Mouse (Mus musculus): Measurements from ENCODE around the gene Gm14443.
"Not testable (repeated sequence)": the region's sequence is repeated elsewhere in the genome, so short reads cannot be mapped to it uniquely, and the experiment has no call there.

Gm14443 gene

GRCm38 (mm10) chr2:175175401-175176180 is at the start of gene Gm14443:
TSS of gene Gm14443 (minus strand) at chr2:175175871.
- DNase-seq (ENCODE audit: low spot score) = not testable (repeated sequence)

- not testable (repeated sequence) for DNase-seq (ENCODE audit: low spot score)
Measured at GRCm38 (mm10) chr2:175206732-175207131, 31.1 kb upstream of the Gm14443 start, which contains the start of gene Gm14391. TSS of gene Gm14391 (minus strand) at chr2:175206917.

- not testable (repeated sequence) for DNase-seq (ENCODE audit: low spot score)
Measured at GRCm38 (mm10) chr2:175179008-175179407, 3.3 kb upstream of the Gm14443 start.

GRCm38 (mm10) chr2:175176312-175176711 is 641 bp upstream of the Gm14443 start:
- DNase-seq (ENCODE audit: low spot score) = no peak

GRCm38 (mm10) chr2:175174058-175174457 is 1.6 kb downstream of the Gm14443 start:
- not testable (repeated sequence) for DNase-seq (ENCODE audit: low spot score)

- DNase-seq (ENCODE audit: low spot score) = not testable (repeated sequence)
Measured at GRCm38 (mm10) chr2:175172906-175173595, 2.6 kb downstream of the Gm14443 start.

GRCm38 (mm10) chr2:175172123-175172522 is 3.5 kb downstream of the Gm14443 start:
- no peak for DNase-seq (ENCODE audit: low spot score)

GRCm38 (mm10) chr2:175166870-175167269 is 8.8 kb downstream of the Gm14443 start:
- not testable (repeated sequence) for DNase-seq (ENCODE audit: low spot score)

GRCm38 (mm10) chr2:175165110-175165509 is 10.6 kb downstream of the Gm14443 start:
- not testable (repeated sequence) for DNase-seq (ENCODE audit: low spot score)

GRCm38 (mm10) chr2:175161438-175161837 is 14.2 kb downstream of the Gm14443 start:
- not testable (repeated sequence) for DNase-seq (ENCODE audit: low spot score)

- no peak for DNase-seq (ENCODE audit: low spot score)
Measured at GRCm38 (mm10) chr2:175158642-175159041, 17.0 kb downstream of the Gm14443 start.

GRCm38 (mm10) chr2:175156696-175157095 is 19.0 kb downstream of the Gm14443 start:
- DNase-seq (ENCODE audit: low spot score) = no peak

GRCm38 (mm10) chr2:175141993-175142295 is 33.7 kb downstream of the Gm14443 start, which contains the start of gene Gm14399:
TSS of gene Gm14399 (minus strand) at chr2:175142012.
- peak; percentile 21 for DNase-seq (ENCODE audit: low spot score)

GRCm38 (mm10) chr2:175141118-175141992 is 34.3 kb downstream of the Gm14443 start:
- DNase-seq (ENCODE audit: low spot score) = not testable (repeated sequence)

GRCm38 (mm10) chr2:175140624-175141023 is 35.0 kb downstream of the Gm14443 start:
- DNase-seq (ENCODE audit: low spot score) = not testable (repeated sequence)
